Mouse (Mus musculus) kidney, adult 2 months (tissue): ENCODE data around the gene Hpgd. TPM values are rescaled to one million over a fixed set of nuclear protein-coding genes. Genes with fewer than 3 reads are reported as not detected.

Source experiments
- DNase-seq: peaks from one replicate; pipeline ENCODE4 v3.0.0; 2021
- H3K27ac ChIP-seq: fragments of 200-500 bp; 2 replicates; pipeline ENCODE4 v1.5.1; 2012; ENCODE audit warnings: low read depth, low read length, control low read depth, inconsistent platforms; ENCODE audit not compliant: insufficient read depth
- H3K27me3 ChIP-seq: fragments of 200-500 bp; replicated peaks from 2 replicates; pipeline ENCODE4 v1.6.1; 2012; ENCODE audit warnings: mild to moderate bottlenecking, moderate library complexity, low read length, inconsistent platforms; ENCODE audit not compliant: control insufficient read depth, insufficient read depth
- H3K36me3 ChIP-seq: fragments of 200-500 bp; 2 replicates; pipeline ENCODE4 v1.6.1; 2012; ENCODE audit warnings: mild to moderate bottlenecking, moderate library complexity, low read length, inconsistent platforms; ENCODE audit not compliant: control insufficient read depth, insufficient read depth
- H3K4me1 ChIP-seq: fragments of 200-500 bp; 2 replicates; pipeline ENCODE4 v1.6.1; 2011; ENCODE audit warnings: low read length; ENCODE audit not compliant: control insufficient read depth, insufficient read depth
- H3K4me3 ChIP-seq: fragments of 200-500 bp; 2 replicates; pipeline ENCODE4 v1.5.1; 2011; ENCODE audit warnings: mild to moderate bottlenecking, low read depth, low read length, control low read depth; ENCODE audit not compliant: insufficient read depth
- CTCF ChIP-seq: fragments of 200-500 bp; conservative IDR thresholded peaks from 2 replicates; pipeline ENCODE4 v1.5.1; 2011; ENCODE audit warnings: low read depth, mild to moderate bottlenecking, control low read depth, low read length, moderate library complexity, mixed read lengths; ENCODE audit not compliant: insufficient read depth, insufficient read length
- POLR2A ChIP-seq: fragments of 200-500 bp; IDR thresholded peaks from one replicate; pipeline ENCODE4 v1.6.1; 2011; ENCODE audit warnings: low read depth, low read length, control low read depth
- whole genome bisulfite sequencing: fragments of 180-500 bp; shearing (Covaris S2); methylation state at CpG from one replicate; pipeline ENCODE4 v1.1.7; 2018; 5-methylcytosine and 5-hydroxymethylcytosine counted together
- polyA plus RNA-seq: library from polyadenylated mRNA; depleted of rRNA; stranded (reverse); fragments of >200 nt; gene quantifications from 2 replicates; pipeline ENCODE4 v1.2.3, GENCODE M21; 2012

The Hpgd gene
- polyA plus RNA-seq, 1 experiment, result 18.4 TPM

- no peak for TF ChIP-seq POLR2A
- H3K27me3 ChIP-seq, result no peaks in the 10 kb centered on the region
- H3K36me3 ChIP-seq, result no peaks in the 10 kb centered on the region
- H3K4me1 ChIP-seq, result no peaks in the 10 kb centered on the region
- DNase-seq, result no peak
- H3K27ac ChIP-seq, result no peak overlapping the region
- WGBS, result 94% methylated on average over 1 of the region's 1 CpGs
- H3K4me3 ChIP-seq, result no peak overlapping the region
Measured at GRCm38 (mm10) chr8:56323276-56323675, 28.9 kb downstream of the Hpgd start.

- WGBS, result 40% methylated on average over 3 of the region's 3 CpGs
- no peak overlapping the region for H3K4me3 ChIP-seq
- no peak for DNase-seq
- no peaks in the 10 kb centered on the region for H3K27me3 ChIP-seq
- H3K27ac ChIP-seq, result no peak overlapping the region
- no peaks in the 10 kb centered on the region for H3K36me3 ChIP-seq
- H3K4me1 ChIP-seq, result no peaks in the 10 kb centered on the region
- TF ChIP-seq POLR2A (no peak), CTCF (no peak)
Measured at GRCm38 (mm10) chr8:56327709-56328108, 33.3 kb downstream of the Hpgd start.

- DNase-seq, result no peak
- WGBS, result 28% methylated on average over 3 of the region's 3 CpGs
- Histone ChIP-seq H3K27ac (no peak overlapping the region), H3K27me3 (no peaks in the 10 kb centered on the region), H3K36me3 (no peaks in the 10 kb centered on the region), H3K4me3 (no peak overlapping the region), H3K4me1 (no peaks in the 10 kb centered on the region)
- no peak for TF ChIP-seq POLR2A
- no peak for TF ChIP-seq CTCF
Measured at GRCm38 (mm10) chr8:56328130-56328542, 33.8 kb downstream of the Hpgd start.

- Histone ChIP-seq H3K36me3 (no peaks in the 10 kb centered on the region), H3K27me3 (no peaks in the 10 kb centered on the region), H3K27ac (no peak overlapping the region), H3K4me1 (no peaks in the 10 kb centered on the region), H3K4me3 (no peak overlapping the region)
- TF ChIP-seq CTCF (no peak), POLR2A (no peak)
- no peak for DNase-seq
- 81% methylated on average over 9 of the region's 9 CpGs for WGBS
Measured at GRCm38 (mm10) chr8:56335390-56336000, 41.1 kb downstream of the Hpgd start.

GRCm38 (mm10) chr8:56336771-56337170 is 42.4 kb downstream of the Hpgd start:
- TF ChIP-seq CTCF (no peak), POLR2A (no peak)
- Histone ChIP-seq H3K4me1 (no peaks in the 10 kb centered on the region), H3K27me3 (no peaks in the 10 kb centered on the region), H3K27ac (no peak overlapping the region), H3K4me3 (no peak overlapping the region), H3K36me3 (no peaks in the 10 kb centered on the region)
- no peak for DNase-seq
- WGBS, result 31% methylated on average over 8 of the region's 8 CpGs

GRCm38 (mm10) chr8:56343505-56343904 is 49.1 kb downstream of the Hpgd start:
- WGBS, result 75% methylated on average over 6 of the region's 6 CpGs
- no peak for DNase-seq
- H3K27ac ChIP-seq, result no peak overlapping the region
- H3K4me1 ChIP-seq, result no peaks in the 10 kb centered on the region
- TF ChIP-seq POLR2A, result no peak
- no peak for TF ChIP-seq CTCF
- no peak overlapping the region for H3K4me3 ChIP-seq
- no peaks in the 10 kb centered on the region for H3K36me3 ChIP-seq
- no peaks in the 10 kb centered on the region for H3K27me3 ChIP-seq

GRCm38 (mm10) chr8:56343940-56344339 is 49.6 kb downstream of the Hpgd start:
- no peaks in the 10 kb centered on the region for H3K36me3 ChIP-seq
- no peaks in the 10 kb centered on the region for H3K4me1 ChIP-seq
- TF ChIP-seq CTCF (no peak), POLR2A (no peak)
- WGBS, result 38% methylated on average over 2 of the region's 2 CpGs
- no peak overlapping the region for H3K4me3 ChIP-seq
- no peak for DNase-seq
- no peaks in the 10 kb centered on the region for H3K27me3 ChIP-seq
- H3K27ac ChIP-seq, result no peak overlapping the region
